Mouse (Mus musculus) embryo, embryonic 10 days (tissue): ENCODE results near the gene Smg1.

ENCODE experiments used
- DNase-seq: peaks from one replicate; pipeline ENCODE4 v3.0.0-alpha.2; 2015; ENCODE audit warnings: low spot score

Smg1 gene

DNA sequence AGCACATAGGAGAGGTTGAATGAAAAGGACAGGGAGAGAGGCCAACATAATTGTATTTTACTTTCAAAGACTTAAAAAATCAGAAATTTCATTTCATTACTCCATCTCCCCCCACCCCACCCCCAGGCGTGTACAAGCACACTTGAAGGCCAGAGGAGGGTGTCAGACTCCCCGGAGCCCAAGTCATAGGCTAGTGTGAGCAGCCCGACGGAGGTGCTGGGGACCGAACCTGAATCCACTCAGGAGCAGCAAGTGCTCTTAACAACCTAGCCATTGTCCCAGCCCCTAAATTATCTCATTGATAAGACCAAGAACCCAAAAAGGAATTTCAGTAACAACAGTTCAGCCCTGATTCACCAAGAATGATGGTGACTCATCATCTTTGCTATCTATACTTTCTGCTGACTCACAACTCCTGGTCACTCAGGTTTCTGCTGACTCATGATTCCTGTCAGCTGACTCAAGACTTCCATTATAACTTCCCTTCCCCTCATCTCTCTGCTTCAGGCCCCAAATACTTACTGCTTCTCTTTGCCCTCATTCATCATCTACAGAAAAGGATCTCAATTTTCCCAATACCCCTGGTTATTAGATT lies 138.9 kb downstream of the Smg1 start:
- DNase-seq, result peak; percentile 57

DNA sequence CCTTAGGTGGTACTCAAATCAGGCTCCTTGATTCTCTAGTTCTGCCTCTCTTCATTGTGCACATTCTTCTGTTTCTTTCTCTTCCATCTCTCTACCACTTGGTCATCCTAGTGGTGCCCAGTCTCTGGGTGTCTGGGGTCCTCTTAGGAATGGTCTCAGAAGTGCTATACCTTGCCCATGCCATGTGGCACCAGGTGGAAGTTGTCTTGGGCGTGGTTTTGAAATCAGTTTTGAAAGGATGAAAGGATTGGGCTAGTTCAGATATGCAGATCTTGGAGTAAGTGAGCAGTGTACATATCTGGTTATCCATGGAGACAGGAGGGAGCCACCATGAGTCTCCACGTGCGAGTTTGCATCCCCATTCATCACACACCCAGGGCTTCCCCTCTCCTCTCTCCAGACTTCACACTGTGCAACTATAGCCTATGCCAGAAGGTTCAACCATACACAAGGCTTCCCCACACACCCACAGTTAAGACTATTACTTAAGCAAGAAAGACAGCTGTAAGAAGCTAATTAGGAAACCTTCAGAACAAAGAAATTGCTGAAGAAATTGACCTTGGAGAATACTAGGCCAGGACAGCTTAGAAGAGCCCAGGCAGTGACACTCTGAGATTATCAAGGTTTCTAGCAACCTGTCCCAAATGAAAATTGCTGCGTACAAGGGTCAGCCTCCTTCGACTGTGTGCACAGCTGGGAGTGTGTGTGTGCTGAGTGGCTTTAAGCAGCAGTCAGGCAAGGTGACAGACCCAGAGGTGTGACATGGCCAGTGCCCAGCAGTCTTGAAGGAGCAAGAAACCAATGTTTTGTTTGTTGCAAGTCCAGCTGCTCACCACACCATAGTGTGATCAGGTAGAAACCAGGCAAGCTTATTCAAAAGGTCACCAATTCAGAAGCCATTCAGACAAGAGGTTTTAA lies 139.7 kb downstream of the Smg1 start:
- DNase-seq, result no peak

DNA sequence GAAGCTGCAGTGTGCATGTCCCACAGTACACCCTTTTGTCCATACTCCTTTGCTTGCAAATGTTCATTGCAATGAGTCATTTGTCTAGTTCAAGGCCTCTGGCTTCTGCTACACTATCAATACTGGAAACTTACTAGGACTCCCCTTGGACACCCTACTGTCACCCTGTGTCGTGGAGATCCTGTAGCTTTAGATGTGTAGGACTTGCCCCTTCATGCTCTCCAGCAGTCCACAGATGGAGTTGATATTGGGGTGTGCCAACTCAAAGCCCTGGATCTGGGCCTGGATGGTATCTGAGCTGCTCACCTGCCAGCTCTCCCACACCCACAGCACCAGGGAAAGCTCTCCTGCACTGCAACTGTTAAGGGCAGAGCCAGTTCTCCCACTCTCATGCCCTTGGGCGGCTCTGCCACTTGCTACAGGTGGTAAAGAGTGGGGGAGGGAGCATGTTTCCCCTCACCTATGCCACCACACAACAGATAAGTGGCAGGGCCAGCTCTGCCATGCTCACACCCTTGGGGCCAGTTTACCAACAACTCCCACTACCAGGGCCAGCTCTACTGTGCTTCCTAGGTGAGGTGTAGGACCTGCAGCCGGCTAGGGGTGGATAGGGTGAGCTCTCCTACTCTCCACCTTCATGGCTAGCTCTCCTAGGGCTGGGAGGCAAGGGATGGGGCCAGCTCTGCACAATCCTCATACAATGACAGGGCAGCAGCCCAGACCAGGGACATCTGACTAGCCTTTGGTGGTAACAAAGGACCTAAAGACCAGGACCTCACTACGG lies 140.6 kb downstream of the Smg1 start:
- peak; percentile 40 for DNase-seq

DNA sequence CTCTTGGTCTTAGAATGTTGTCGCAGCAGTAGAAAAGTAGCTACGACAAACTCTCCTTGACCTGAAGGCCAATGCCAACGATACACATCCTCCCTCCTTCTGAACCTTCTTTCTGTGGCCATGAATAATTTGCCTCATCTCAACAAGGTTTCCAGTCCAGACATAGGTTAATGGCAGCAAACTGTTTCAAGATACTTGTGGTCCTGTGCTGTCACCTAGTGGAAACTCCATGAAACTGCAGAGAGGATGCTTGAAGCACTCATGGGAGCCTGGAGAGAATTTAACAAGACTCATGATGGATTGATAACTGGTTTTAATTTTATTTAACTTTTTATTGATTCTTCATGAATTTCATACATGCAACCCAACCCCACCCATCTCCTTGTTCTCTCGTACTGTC lies 141.2 kb downstream of the Smg1 start:
- DNase-seq, result peak; percentile 84

DNA sequence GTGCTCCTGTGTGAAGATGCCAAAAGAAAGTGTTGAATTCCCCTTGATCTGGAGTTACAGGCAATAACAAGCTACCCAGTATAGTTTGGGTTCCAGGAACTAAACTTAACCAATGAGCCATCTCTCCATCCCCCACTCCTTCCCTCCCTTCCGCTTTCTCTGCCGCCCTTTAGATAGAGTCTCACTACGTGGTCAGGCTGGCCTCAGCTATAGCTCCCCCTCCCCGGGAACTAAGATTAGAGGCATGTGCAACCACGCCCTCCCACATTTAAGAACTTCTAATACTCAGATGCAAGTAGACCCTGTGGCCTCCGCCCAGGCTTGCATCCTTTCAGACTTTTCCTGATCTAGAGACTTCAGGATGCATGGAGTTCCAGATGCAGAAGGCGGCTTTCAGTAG lies 145.9 kb downstream of the Smg1 start:
- DNase-seq, result no peak
